Mouse (Mus musculus) left cerebral cortex, adult 8-10 months (tissue): Measurements from ENCODE around the gene Olfr295. TPM values are rescaled to one million over a fixed set of nuclear protein-coding genes. Genes with fewer than 3 reads are reported as not detected.

Experiments used
- DNase-seq, 2 experiments: peaks; one replicate each; pipeline ENCODE4 v3.0.0; 2022; ENCODE audit warnings: low spot score in 2 of 2
- total RNA-seq, 4 experiments: library from RNA; stranded (reverse); gene quantifications; 2 replicates each; pipeline ENCODE4 v1.2.4; 2022

Olfr295 gene
- not detected for total RNA-seq

- DNase-seq = no peak
Measured at GRCm38 (mm10) chr7:86583562-86583961, at the start of gene Olfr295. TSS of gene Olfr295 (plus strand) at chr7:86583862.

DNA sequence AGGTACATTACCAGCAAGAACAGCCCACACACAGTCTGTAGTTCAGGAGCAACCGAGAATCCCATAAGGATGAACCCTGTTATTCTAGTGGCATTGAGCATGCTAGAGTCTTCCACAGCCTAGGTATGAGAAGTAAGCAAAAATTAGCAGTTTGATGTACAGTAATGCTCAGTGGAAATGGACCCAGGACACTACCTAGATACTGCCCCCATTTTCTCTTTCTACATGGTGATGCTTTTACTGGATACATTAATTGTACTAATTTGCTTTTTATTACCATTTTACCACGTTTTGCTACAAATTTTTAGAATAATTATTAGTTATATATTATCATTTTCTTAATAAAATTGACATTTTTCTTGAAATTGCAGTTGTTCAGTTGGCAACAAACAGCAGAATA, 32.9 kb downstream of the Olfr295 start, which contains the start of gene Olfr294:
Gene Olfr294 (minus strand): TSS at position 101 of the 400 bp plus-strand sequence.
- DNase-seq = no peak

Other genes starting within 250 kb of the Olfr295 start
- gene Olfr307, start 246.3 kb upstream of the Olfr295 start, total RNA-seq = not detected
- not detected for gene Olfr305, start 216.9 kb upstream of the Olfr295 start, total RNA-seq
- not detected for gene Olfr304, start 197.2 kb upstream of the Olfr295 start, total RNA-seq
- not detected for gene Olfr303, start 186.1 kb upstream of the Olfr295 start, total RNA-seq
- gene Olfr301, start 180.0 kb upstream of the Olfr295 start, total RNA-seq = not detected
- gene Olfr299, start 123.9 kb upstream of the Olfr295 start, total RNA-seq = not detected
- not detected for gene Olfr298, start 91.4 kb upstream of the Olfr295 start, total RNA-seq
- not detected for gene Olfr297, start 63.9 kb upstream of the Olfr295 start, total RNA-seq
- not detected for gene Olfr294, start 32.8 kb downstream of the Olfr295 start, total RNA-seq
- not detected for gene Olfr293, start 65.2 kb downstream of the Olfr295 start, total RNA-seq
- gene Olfr292, start 104.5 kb downstream of the Olfr295 start, total RNA-seq = not detected
- 1 to 10 TPM; 5.4 to 6.9 (median 6.3) TPM for gene Folh1, start 192.1 kb downstream of the Olfr295 start, total RNA-seq
- gene Vmn2r77, start 211.2 kb downstream of the Olfr295 start, total RNA-seq = not detected